Mouse (Mus musculus): ENCODE results near the gene 4931417E11Rik.

Gene 4931417E11Rik

GRCm38 (mm10) chr6:73469567-73469966 lies at the start of gene 4931417E11Rik:
Gene 4931417E11Rik, minus strand, starts transcription at chr6:73469667.
- no peak for DNase-seq (ENCODE audit: low read depth, low spot score)

- DNase-seq (ENCODE audit: low read depth, low spot score) = no peak
Observed at GRCm38 (mm10) chr6:73517818-73518396, 48.4 kb upstream of the 4931417E11Rik start.

GRCm38 (mm10) chr6:73512907-73513306 lies 43.4 kb upstream of the 4931417E11Rik start:
- no peak for DNase-seq (ENCODE audit: low read depth, low spot score)

GRCm38 (mm10) chr6:73499631-73500030 lies 30.2 kb upstream of the 4931417E11Rik start:
- DNase-seq (ENCODE audit: low read depth, low spot score) = no peak

GRCm38 (mm10) chr6:73497321-73497720 lies 27.9 kb upstream of the 4931417E11Rik start:
- DNase-seq (ENCODE audit: low read depth, low spot score) = no peak

- no peak for DNase-seq (ENCODE audit: low read depth, low spot score)
Observed at GRCm38 (mm10) chr6:73490524-73490923, 21.1 kb upstream of the 4931417E11Rik start.

- no peak for DNase-seq (ENCODE audit: low read depth, low spot score)
Observed at GRCm38 (mm10) chr6:73485616-73486015, 16.1 kb upstream of the 4931417E11Rik start.

- DNase-seq (ENCODE audit: low read depth, low spot score) = no peak
Observed at GRCm38 (mm10) chr6:73466084-73466483, 3.4 kb downstream of the 4931417E11Rik start.

- no peak for DNase-seq (ENCODE audit: low read depth, low spot score)
Observed at GRCm38 (mm10) chr6:73462543-73462942, 6.9 kb downstream of the 4931417E11Rik start.

- no peak for DNase-seq (ENCODE audit: low read depth, low spot score)
Observed at GRCm38 (mm10) chr6:73433912-73434311, 35.6 kb downstream of the 4931417E11Rik start.

- DNase-seq (ENCODE audit: low read depth, low spot score) = no peak
Observed at GRCm38 (mm10) chr6:73428618-73429336, 40.7 kb downstream of the 4931417E11Rik start.

GRCm38 (mm10) chr6:73427273-73427812 lies 42.1 kb downstream of the 4931417E11Rik start:
- DNase-seq (ENCODE audit: low read depth, low spot score) = no peak
